Mouse (Mus musculus): ENCODE data around the gene Ubac1.

GRCm38 (mm10) chr2:26068175-26068574, 46.6 kb upstream of the Ubac1 start:
- TF ChIP-seq POLR2A (IDR thresholded peaks at IDR 0.05; ENCODE audit: borderline replicate concordance, extremely low read depth, low read depth, low read length): no peak
- TF ChIP-seq CTCF (IDR thresholded peaks at IDR 0.05; ENCODE audit: insufficient read depth, low read length): no peak
